Mouse (Mus musculus) hindbrain, embryonic 15.5 days (tissue): Measurements from ENCODE around the gene Vsig2. TPM values are rescaled to one million over a fixed set of nuclear protein-coding genes. Genes with fewer than 3 reads are reported as not detected.

Experiments used
- ATAC-seq: fragments of 200-750 bp; cut with Nextera tagmentation; 2 replicates; pipeline ENCODE4 v1.8.0; 2017; ENCODE audit warnings: low read depth, moderate number of reproducible peaks, moderate TSS enrichment; ENCODE audit not compliant: low FRiP score
- H3K27ac ChIP-seq: fragments of 300-500 bp; sonication (generic); replicated peaks from 2 replicates; pipeline ENCODE4 v1.5.1; 2015; ENCODE audit warnings: mild to moderate bottlenecking, inconsistent platforms
- H3K27me3 ChIP-seq: fragments of 300-500 bp; sonication (generic); 2 replicates; pipeline ENCODE4 v1.6.1; 2015; ENCODE audit warnings: control low read depth, inconsistent platforms
- H3K36me3 ChIP-seq: fragments of 300-500 bp; sonication (generic); 2 replicates; pipeline ENCODE4 v1.6.1; 2015; ENCODE audit warnings: control low read depth, inconsistent platforms
- H3K4me1 ChIP-seq: fragments of 300-500 bp; sonication (generic); replicated peaks from 2 replicates; pipeline ENCODE4 v1.6.1; 2015; ENCODE audit warnings: control low read depth, inconsistent platforms
- H3K4me2 ChIP-seq: fragments of 300-500 bp; sonication (generic); 2 replicates; pipeline ENCODE4 v1.6.1; 2015; ENCODE audit warnings: moderate library complexity, mild to moderate bottlenecking, inconsistent platforms
- H3K4me3 ChIP-seq: fragments of 300-500 bp; sonication (generic); 2 replicates; pipeline ENCODE4 v1.5.1; 2015; ENCODE audit warnings: mild to moderate bottlenecking, inconsistent platforms
- H3K9ac ChIP-seq: fragments of 300-500 bp; sonication (generic); 2 replicates; pipeline ENCODE4 v1.6.1; 2015; ENCODE audit warnings: inconsistent platforms
- H3K9me3 ChIP-seq: fragments of 300-500 bp; sonication (generic); 2 replicates; pipeline ENCODE4 v1.6.1; 2016; ENCODE audit warnings: control low read depth, inconsistent platforms
- WGBS: fragments of 180-500 bp; shearing (Covaris S2); methylation state at CpG from one replicate; pipeline ENCODE4 v1.1.7; 2015; 5-methylcytosine and 5-hydroxymethylcytosine counted together
- polyA plus RNA-seq: library from polyadenylated mRNA; unstranded; fragments of >200 nt; fragmentation: Nextera tagmentation; extraction: Ambion mirVana; gene quantifications from 2 replicates; pipeline ENCODE4 v1.2.1, GENCODE M21; 2015

Vsig2 gene
- polyA plus RNA-seq, 1 experiment from 2014 or later = 1.4 TPM

- Histone ChIP-seq H3K36me3 (no peaks in the 10 kb centered on the region), H3K9ac (peak overlapping the region; percentile 31; the same call in 1 of the 2 replicates), H3K27ac (peak overlapping the region; percentile 66), H3K9me3 (no peaks in the 10 kb centered on the region), H3K4me1 (peaks cover 13% of the 10 kb centered on the region), H3K27me3 (no peaks in the 10 kb centered on the region), H3K4me2 (peak overlapping the region; percentile 49), H3K4me3 (peak overlapping the region; percentile 18)
- 29% methylated on average over 14 of the region's 14 CpGs for WGBS
- ATAC-seq = peak; percentile 87
Observed at GRCm38 (mm10) chr9:37576436-37576930, 37.4 kb downstream of the Vsig2 start.

GRCm38 (mm10) chr9:37583594-37583993 lies 44.5 kb downstream of the Vsig2 start:
- 85% methylated on average over 5 of the region's 5 CpGs for WGBS
- H3K4me2 ChIP-seq = no peak overlapping the region
- H3K9ac ChIP-seq = no peak overlapping the region
- no peaks in the 10 kb centered on the region for H3K27me3 ChIP-seq
- ATAC-seq = no peak
- no peaks in the 10 kb centered on the region for H3K36me3 ChIP-seq
- H3K9me3 ChIP-seq = no peaks in the 10 kb centered on the region
- no peak overlapping the region for H3K27ac ChIP-seq
- no peaks in the 10 kb centered on the region for H3K4me1 ChIP-seq
- no peak overlapping the region for H3K4me3 ChIP-seq

- Histone ChIP-seq H3K9ac (no peak overlapping the region), H3K4me2 (no peak overlapping the region), H3K36me3 (no peaks in the 10 kb centered on the region), H3K9me3 (no peaks in the 10 kb centered on the region), H3K27ac (no peak overlapping the region), H3K4me3 (no peak overlapping the region), H3K27me3 (no peaks in the 10 kb centered on the region), H3K4me1 (no peaks in the 10 kb centered on the region)
- 66% methylated on average over 4 of the region's 4 CpGs for WGBS
- ATAC-seq = peak; percentile 75; the same call in 1 of the 2 replicates
Observed at GRCm38 (mm10) chr9:37586718-37587117, 47.7 kb downstream of the Vsig2 start.

GRCm38 (mm10) chr9:37590381-37590780 lies 51.3 kb downstream of the Vsig2 start:
- H3K27ac ChIP-seq = no peak overlapping the region
- H3K27me3 ChIP-seq = no peaks in the 10 kb centered on the region
- no peak overlapping the region for H3K9ac ChIP-seq
- no peak overlapping the region for H3K4me3 ChIP-seq
- no peak overlapping the region for H3K4me2 ChIP-seq
- ATAC-seq = no peak
- H3K9me3 ChIP-seq = no peaks in the 10 kb centered on the region
- no peaks in the 10 kb centered on the region for H3K36me3 ChIP-seq
- 90% methylated on average over 4 of the region's 4 CpGs for WGBS
- H3K4me1 ChIP-seq = no peaks in the 10 kb centered on the region

GRCm38 (mm10) chr9:37592025-37592424 lies 53.0 kb downstream of the Vsig2 start:
- no peak overlapping the region for H3K9ac ChIP-seq
- no peak for ATAC-seq
- H3K4me2 ChIP-seq = no peak overlapping the region
- no peaks in the 10 kb centered on the region for H3K36me3 ChIP-seq
- no peaks in the 10 kb centered on the region for H3K4me1 ChIP-seq
- no peaks in the 10 kb centered on the region for H3K27me3 ChIP-seq
- no peaks in the 10 kb centered on the region for H3K9me3 ChIP-seq
- no peak overlapping the region for H3K4me3 ChIP-seq
- no peak overlapping the region for H3K27ac ChIP-seq
- whole genome bisulfite sequencing = 81% methylated on average over 2 of the region's 2 CpGs

- Histone ChIP-seq H3K9ac (no peak overlapping the region), H3K36me3 (no peaks in the 10 kb centered on the region), H3K9me3 (no peaks in the 10 kb centered on the region), H3K4me1 (no peaks in the 10 kb centered on the region), H3K4me3 (no peak overlapping the region), H3K27ac (no peak overlapping the region), H3K27me3 (no peaks in the 10 kb centered on the region), H3K4me2 (no peak overlapping the region)
- whole genome bisulfite sequencing = 64% methylated on average over 6 of the region's 6 CpGs
- ATAC-seq = no peak
Observed at GRCm38 (mm10) chr9:37592633-37593032, 53.6 kb downstream of the Vsig2 start.

- Histone ChIP-seq H3K4me3 (no peak overlapping the region), H3K4me2 (no peak overlapping the region), H3K9me3 (no peaks in the 10 kb centered on the region), H3K4me1 (no peaks in the 10 kb centered on the region), H3K27me3 (no peaks in the 10 kb centered on the region), H3K27ac (no peak overlapping the region), H3K9ac (no peak overlapping the region), H3K36me3 (no peaks in the 10 kb centered on the region)
- no peak for ATAC-seq
- WGBS = 87% methylated on average over 3 of the region's 3 CpGs
Observed at GRCm38 (mm10) chr9:37593690-37594089, 54.6 kb downstream of the Vsig2 start.

Other genes with a start within 250 kb of the Vsig2 start
- gene Ccdc15, start 190.8 kb upstream of the Vsig2 start, polyA plus RNA-seq = 7.4 and 7.8 TPM in 2 replicates
- 24.9 and 28.7 TPM in 2 replicates for gene Hepacam, start 171.9 kb upstream of the Vsig2 start, polyA plus RNA-seq
- gene Robo4, start 137.4 kb upstream of the Vsig2 start, polyA plus RNA-seq = 4.6 and 8.2 TPM in 2 replicates
- 13.0 and 14.1 TPM in 2 replicates for gene Robo3, start 106.0 kb upstream of the Vsig2 start, polyA plus RNA-seq
- gene Msantd2, start 49.9 kb upstream of the Vsig2 start, polyA plus RNA-seq = 27.9 and 29.7 TPM in 2 replicates
- 45.4 and 45.5 TPM in 2 replicates for gene Esam, start 11.2 kb upstream of the Vsig2 start, polyA plus RNA-seq
- 4.1 and 5.0 TPM in 2 replicates for gene Nrgn, start 13.6 kb downstream of the Vsig2 start, polyA plus RNA-seq
- 11.6 and 13.3 TPM in 2 replicates for gene Siae, start 16.4 kb downstream of the Vsig2 start, polyA plus RNA-seq
- 10.5 and 11.2 TPM in 2 replicates for gene Spa17, start 74.5 kb downstream of the Vsig2 start, polyA plus RNA-seq
- 86.4 and 88.3 TPM in 2 replicates for gene Tbrg1, start 118.1 kb downstream of the Vsig2 start, polyA plus RNA-seq
- not detected in 2 replicates for gene Panx3, start 130.0 kb downstream of the Vsig2 start, polyA plus RNA-seq
- gene Olfr160, start 177.0 kb downstream of the Vsig2 start, polyA plus RNA-seq = not detected in 2 replicates
- not detected in 2 replicates for gene Olfr874, start 205.9 kb downstream of the Vsig2 start, polyA plus RNA-seq
- not detected in 2 replicates for gene Olfr875, start 232.6 kb downstream of the Vsig2 start, polyA plus RNA-seq